Mouse (Mus musculus) yolk sac, embryonic 10.5 days (tissue): ENCODE measurements around the gene Suv39h1.
"Not testable (repeated sequence)": the region's sequence is repeated elsewhere in the genome, so short reads cannot be mapped to it uniquely, and the experiment has no call there.

Source experiments
- DNase-seq: peaks from one replicate; pipeline ENCODE4 v3.0.0-alpha.2; 2017; ENCODE audit warnings: low spot score

The Suv39h1 gene

GRCm38 (mm10) chrX:8074430-8075014 lies at the start of gene Suv39h1:
TSS of gene Suv39h1 (minus strand) at chrX:8074760.
- DNase-seq = peak; percentile 91

DNA sequence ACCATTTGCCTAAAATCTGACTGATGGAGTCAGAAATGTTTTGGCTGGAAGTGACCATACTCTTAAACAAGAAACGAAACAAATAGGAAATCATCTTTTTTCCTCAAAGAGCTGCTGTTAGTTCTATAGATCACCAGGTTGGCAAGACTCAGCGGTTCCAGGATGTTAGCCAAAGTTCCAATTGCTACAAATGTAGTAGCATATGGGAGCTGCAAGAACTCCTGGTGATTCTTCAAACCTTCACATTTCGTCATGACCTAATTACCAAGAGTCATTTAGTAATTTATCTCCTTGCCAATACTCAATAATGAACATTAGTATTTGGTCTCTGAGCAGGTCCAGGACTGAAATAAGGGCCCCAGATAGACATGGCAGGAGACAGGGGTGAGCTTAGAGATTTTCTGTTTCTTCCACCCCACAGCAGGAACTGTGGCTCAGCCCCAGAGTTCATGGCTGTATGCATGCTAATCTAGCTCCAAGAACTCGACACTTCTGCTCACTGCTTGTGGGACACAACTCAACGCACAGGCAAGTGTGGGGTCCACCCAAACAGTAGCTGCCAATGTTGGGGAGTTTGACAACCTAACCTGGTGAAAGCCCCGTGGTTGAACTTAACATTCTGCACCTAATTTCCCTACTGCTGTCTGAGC lies 49.4 kb upstream of the Suv39h1 start:
- no peak for DNase-seq

- no peak for DNase-seq
Observed at GRCm38 (mm10) chrX:8117264-8117663, 42.7 kb upstream of the Suv39h1 start.

- no peak for DNase-seq
Observed at GRCm38 (mm10) chrX:8115275-8115674, 40.7 kb upstream of the Suv39h1 start.

- no peak for DNase-seq
Observed at GRCm38 (mm10) chrX:8105019-8105418, 30.5 kb upstream of the Suv39h1 start.

DNA sequence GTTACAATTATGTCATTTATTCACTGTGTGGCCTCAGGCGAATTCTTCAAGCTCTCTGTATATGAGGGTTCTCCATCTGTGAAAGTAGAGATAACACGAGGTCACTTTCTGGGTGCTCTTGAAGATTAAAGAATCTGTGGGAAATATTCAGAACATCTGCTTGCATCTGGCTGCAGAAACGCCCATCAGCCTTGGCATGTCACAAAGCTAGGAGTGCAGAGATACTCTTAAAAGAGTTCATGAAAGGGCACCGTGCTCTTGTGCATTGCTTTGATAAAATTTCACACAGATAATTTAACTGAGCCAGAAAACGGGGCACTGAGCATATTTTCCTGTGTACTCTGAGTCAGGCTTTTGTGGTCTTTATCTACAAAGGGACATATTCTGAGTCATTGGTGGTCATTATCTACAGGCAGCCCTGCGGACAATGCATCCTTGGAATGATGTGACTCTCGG lies 27.7 kb upstream of the Suv39h1 start:
- peak; percentile 6 for DNase-seq

DNA sequence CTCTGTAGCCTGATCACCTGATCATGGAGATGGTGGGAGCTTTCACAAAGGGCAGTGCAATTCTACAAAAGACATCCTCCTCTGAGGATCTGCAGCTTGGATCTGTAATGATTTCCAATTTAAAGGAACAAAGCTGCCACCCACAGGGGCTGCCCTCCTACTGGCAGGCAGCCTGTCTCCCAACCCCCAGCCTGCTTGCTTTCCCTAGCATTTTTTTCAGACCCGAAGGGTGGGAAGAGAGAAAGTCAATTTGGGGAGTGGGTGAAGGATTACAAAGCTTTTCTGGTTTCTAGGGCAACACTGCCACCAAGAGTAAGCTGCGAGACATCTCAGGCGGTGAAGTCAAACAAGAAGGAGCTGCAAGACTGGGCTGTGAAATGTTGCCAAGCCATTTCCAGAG lies 26.5 kb upstream of the Suv39h1 start:
- DNase-seq = peak; percentile 58

DNA sequence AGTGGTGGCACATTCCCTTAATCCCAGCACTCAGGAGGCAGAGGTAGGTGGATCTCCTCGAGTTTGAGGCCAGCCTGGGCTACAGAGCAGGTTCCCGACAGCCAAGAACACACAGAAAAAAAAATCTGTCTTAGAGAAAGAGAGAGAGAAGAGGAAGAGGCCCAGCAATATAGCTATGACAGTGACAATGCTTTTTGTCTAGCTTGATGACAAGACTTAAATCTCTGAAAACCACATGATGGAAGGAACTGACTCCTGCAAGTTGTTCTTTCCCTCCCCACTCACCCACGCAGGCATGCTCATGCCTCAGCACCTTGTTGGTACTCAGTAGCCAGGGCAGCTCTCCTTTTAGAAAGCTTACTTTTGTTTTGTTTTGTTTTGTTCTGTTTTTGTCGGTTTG lies 24.9 kb upstream of the Suv39h1 start:
- DNase-seq = peak; percentile 41

DNA sequence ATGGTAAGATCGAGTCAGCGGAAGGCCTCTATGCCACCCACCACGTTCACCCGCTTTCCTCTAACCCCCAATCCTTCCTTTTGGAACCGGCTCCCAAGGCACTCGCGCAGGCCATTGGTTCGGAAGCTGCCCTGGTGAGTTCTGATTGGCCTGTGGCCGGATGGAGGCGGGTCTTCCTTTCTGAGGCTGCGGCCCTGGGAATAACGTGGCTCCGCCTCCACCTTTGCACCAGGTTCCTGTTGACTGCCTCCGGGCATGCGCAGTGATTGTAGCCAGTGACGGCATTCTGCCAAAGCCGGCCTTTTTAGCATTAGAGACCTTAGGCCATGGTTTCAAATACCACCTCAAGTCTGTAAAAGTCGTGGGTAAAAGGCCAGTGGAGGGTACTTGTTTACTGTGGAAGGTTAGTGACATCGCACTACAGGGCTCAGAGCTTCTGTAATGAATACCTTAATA lies 22.3 kb upstream of the Suv39h1 start:
- DNase-seq = peak; percentile 94

DNA sequence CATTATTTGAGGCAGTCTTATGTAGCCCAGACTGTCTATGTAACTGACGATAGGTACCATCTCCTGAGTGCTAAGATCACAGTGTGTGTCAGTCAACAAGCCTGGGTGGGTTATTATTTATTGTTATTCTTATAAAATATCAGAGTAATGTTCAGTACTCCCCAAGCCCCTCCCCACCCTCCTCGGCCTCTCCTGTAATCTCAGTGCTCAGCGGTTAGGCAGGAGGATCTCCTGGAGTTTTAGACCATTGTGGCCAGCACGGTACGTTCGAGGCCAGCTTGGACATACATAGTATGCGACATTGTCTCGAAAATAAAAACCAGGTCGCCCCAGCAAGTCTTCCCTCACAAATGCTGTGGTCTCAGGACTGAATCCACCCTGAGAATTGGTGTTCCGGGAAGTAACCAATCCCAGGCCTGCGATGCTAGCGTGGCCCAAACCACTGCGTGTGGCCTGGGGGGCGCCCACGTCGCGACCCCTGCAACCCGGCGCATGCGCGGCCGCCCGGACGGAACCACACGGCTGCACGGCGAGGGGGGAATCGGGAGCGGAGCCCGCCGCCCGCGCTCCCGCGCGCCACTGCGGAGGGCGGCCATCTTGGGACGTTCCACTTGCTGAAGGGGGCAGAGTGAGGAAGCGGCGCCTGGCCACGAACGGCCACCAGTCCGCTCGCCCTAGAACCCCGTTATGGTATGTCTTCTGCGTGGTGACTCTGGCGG lies 21.7 kb upstream of the Suv39h1 start:
- not testable (repeated sequence) for DNase-seq

GRCm38 (mm10) chrX:8095546-8095945 lies 21.0 kb upstream of the Suv39h1 start:
- DNase-seq = no peak

GRCm38 (mm10) chrX:8090954-8091347 lies 16.4 kb upstream of the Suv39h1 start:
- not testable (repeated sequence) for DNase-seq

GRCm38 (mm10) chrX:8090346-8090953 lies 15.9 kb upstream of the Suv39h1 start, which contains the start of gene Was:
TSS of gene Was (minus strand) at chrX:8090498.
- DNase-seq = no peak

GRCm38 (mm10) chrX:8089746-8090145 lies 15.2 kb upstream of the Suv39h1 start:
- no peak for DNase-seq

- DNase-seq = no peak
Observed at GRCm38 (mm10) chrX:8085611-8086010, 11.1 kb upstream of the Suv39h1 start.

GRCm38 (mm10) chrX:8084771-8085259 lies 10.3 kb upstream of the Suv39h1 start:
- DNase-seq = no peak

DNA sequence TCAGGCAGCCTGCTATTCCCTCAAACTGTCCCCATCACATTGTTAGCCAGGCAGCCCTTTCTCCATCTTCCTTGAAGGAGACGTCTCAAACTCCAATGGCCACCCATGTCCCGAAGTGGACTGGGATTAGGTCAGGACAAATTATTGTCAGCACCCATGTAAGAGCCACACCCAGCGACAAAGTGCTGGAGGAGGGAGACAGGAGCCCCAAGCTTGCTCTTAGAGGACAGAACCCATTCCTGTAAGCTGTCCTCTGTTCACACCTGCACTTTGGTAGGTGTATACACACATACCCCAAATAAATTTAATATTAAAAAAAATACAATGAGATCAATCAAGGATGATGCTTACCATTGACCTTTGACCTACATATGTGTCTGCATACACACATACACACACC lies 544 bp upstream of the Suv39h1 start:
- DNase-seq = no peak

DNA sequence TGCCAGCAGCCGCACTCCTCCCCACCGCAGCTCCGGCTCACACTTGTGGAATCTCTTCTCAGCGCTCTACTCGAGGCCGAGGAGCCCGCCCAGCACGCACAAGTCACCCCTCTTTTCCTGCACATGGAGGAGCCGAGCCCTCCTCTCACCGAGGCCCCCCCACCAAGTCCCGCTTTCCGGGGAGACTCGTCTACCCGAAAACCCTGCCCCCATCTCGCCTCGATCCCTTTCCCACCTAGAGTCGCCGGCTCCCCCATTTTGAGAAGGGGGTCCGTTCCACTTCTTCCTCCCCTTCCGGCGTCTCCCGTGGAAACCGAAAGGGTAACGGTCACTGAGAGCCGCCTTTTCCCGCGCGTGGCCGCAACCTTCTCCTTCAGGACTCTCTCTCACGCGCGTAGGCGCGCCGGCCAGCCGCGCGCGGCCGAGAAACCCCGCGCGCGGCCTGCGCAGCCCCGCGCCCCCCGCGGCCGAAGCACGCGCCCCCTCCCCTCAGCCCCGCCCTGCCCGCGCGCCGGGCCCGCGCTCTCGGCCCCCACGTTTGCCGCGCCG lies 605 bp downstream of the Suv39h1 start:
- DNase-seq = no peak

DNA sequence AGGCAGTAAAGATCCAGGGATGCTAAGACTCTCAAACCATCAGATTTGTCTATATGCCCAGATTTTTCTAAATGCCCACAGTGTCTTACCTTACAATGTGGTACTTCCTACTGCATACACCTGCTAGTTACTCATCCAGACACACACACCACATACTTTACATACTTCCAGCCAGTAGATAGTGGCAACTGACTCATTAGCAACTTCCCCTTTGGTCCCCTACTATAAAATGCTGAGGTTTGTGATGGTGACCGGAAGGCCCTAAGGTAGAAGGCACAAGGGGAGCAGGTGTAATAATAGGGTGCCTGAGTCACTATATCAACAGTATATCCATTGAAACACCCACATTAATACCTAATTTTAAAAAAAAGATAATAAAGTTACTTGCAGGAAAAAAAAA lies 5.4 kb downstream of the Suv39h1 start:
- DNase-seq = no peak

GRCm38 (mm10) chrX:8051044-8051781 lies 23.3 kb downstream of the Suv39h1 start:
- DNase-seq = not testable (repeated sequence)

DNA sequence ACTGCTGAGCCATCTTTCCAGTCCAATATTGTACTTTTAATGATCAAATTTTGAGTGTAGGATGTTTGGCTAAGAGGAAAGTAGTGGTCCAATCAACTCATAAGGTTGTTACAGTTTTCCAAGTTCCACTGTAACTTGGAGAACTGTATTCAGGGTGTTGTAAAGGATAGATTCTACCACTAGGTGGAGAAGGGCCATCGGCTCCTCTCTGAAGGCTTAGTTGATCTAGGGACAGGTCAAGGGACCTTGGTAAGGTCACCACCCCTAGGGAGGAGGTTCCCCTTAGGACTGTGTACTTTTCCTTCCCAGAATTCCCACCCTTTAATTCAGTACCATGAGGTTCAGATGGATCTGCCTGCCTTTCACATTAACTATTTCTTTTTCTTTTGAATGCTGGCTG lies 41.6 kb downstream of the Suv39h1 start:
- no peak for DNase-seq
